Mouse (Mus musculus): ENCODE data around the gene Klhdc3. TPM values are rescaled to one million over a fixed set of nuclear protein-coding genes. Genes with fewer than 3 reads are reported as not detected.

Gene Klhdc3
- polyA plus RNA-seq, 1 experiment from 2014 or later: 73.7 TPM

DNA sequence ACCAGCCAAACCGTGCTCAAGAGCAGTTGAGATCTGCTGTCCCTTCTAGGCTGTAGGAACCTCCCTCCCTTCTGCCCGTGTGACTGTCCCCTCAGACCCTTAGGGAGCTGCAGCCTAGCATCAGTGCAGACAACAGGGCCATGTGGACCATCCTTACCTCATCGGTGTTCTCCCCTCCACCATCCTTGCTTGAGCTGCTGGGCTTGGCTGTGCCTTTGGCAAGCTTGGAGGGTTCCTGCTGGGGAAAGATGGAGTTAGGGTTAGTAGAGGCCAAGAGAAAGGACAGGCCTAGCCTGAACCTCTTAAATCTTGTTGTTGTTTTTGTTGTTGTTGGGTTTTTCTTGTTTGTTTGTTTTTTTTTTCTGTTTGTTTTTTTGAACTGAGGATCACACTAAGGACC lies 19.2 kb upstream of the Klhdc3 start:
- no peaks in the 10 kb centered on the region for H3K9me3 ChIP-seq (ENCODE audit: control insufficient read depth, low read length)
- TF ChIP-seq CTCF (IDR thresholded peaks at IDR 0.05; ENCODE audit: low read depth): no peak
- TF ChIP-seq EP300 (optimal IDR thresholded peaks at IDR 0.05): no peak
- H3K27me3 ChIP-seq (ENCODE audit: control insufficient read depth, insufficient read depth, low read length): no peaks in the 10 kb centered on the region
- no peak overlapping the region for H3K27ac ChIP-seq (replicated peaks)
- no peak overlapping the region for H3K9ac ChIP-seq (ENCODE audit: low read length)
- H3K36me3 ChIP-seq (ENCODE audit: control insufficient read depth, insufficient read depth, low read length): no peaks in the 10 kb centered on the region; the same call in 1 of the 2 replicates
- peaks cover 5% of the 10 kb centered on the region; the same call in 1 of the 2 replicates for H3K4me1 ChIP-seq (replicated peaks; ENCODE audit: control insufficient read depth, insufficient read depth)
- no peak overlapping the region for H3K4me3 ChIP-seq (ENCODE audit: low read depth, low read length)
- 81% methylated on average over 3 of the region's 3 CpGs for WGBS
- H3K4me2 ChIP-seq (replicated peaks; ENCODE audit: low read depth): no peak overlapping the region
- DNase-seq (ENCODE audit: low spot score): no peak
- no peak for ATAC-seq (ENCODE audit: low FRiP score, low TSS enrichment)

DNA sequence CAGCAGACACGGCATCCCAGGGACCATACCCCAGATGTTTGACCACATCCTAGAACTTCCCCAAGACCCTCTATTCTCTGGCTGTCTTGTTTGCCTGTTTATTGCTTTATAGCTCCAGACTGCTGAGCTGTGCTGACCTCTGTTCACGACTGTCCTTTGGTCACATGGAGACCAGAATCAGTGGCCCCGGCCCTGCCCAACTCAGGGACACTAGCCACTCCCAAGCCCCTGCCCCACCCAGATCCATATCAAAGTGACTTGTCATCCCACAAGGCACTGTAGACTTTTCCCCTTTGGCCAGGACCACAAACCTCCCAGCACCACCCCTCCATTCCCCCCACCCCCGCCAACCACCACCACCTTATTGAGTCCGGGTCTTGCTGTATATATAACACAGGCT lies 18.5 kb upstream of the Klhdc3 start:
- TF ChIP-seq CTCF (IDR thresholded peaks at IDR 0.05; ENCODE audit: low read depth): no peak
- no peak for TF ChIP-seq EP300 (optimal IDR thresholded peaks at IDR 0.05)

DNA sequence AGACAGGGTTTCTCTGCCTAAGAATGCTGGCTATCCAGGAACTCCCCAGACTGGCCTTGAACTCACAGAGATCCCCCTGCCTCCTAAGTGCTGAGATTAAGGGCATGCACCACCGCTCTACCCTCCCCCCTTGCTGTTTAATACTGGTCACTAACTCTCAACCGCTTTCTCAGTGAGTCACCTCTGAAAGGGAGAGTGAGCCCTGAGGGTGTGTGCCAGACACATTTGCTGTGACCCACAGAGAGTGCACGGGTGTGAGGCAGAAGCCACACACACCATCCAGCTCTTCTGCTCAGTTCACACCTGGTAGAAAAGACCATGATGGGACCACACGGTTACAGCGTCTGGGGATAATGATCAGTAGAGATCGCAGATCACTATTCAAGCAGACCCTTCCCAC lies 17.8 kb upstream of the Klhdc3 start:
- 78% methylated on average over 6 of the region's 6 CpGs for WGBS
- H3K36me3 ChIP-seq (ENCODE audit: control insufficient read depth, insufficient read depth, low read length): no peaks in the 10 kb centered on the region; the same call in 1 of the 2 replicates
- H3K4me1 ChIP-seq (replicated peaks; ENCODE audit: control insufficient read depth, insufficient read depth): peaks cover 5% of the 10 kb centered on the region; the same call in 1 of the 2 replicates
- no peak overlapping the region for H3K27ac ChIP-seq (replicated peaks)
- H3K4me2 ChIP-seq (replicated peaks; ENCODE audit: low read depth): no peak overlapping the region
- no peaks in the 10 kb centered on the region for H3K27me3 ChIP-seq (ENCODE audit: control insufficient read depth, insufficient read depth, low read length)
- no peak overlapping the region for H3K4me3 ChIP-seq (ENCODE audit: low read depth, low read length)
- H3K9ac ChIP-seq (ENCODE audit: low read length): no peak overlapping the region
- TF ChIP-seq EP300 (optimal IDR thresholded peaks at IDR 0.05) (no peak), CTCF (IDR thresholded peaks at IDR 0.05; ENCODE audit: low read depth) (no peak)
- DNase-seq (ENCODE audit: low spot score) (no peak), ATAC-seq (ENCODE audit: low FRiP score, low TSS enrichment) (peak; percentile 72)
- no peaks in the 10 kb centered on the region for H3K9me3 ChIP-seq (ENCODE audit: control insufficient read depth, low read length)

More for the DNA sequence above, 18.5 kb upstream of the Klhdc3 start:
- Histone ChIP-seq H3K4me3 (ENCODE audit: low read depth, low read length) (no peak overlapping the region), H3K36me3 (ENCODE audit: control insufficient read depth, insufficient read depth, low read length) (no peaks in the 10 kb centered on the region; the same call in 1 of the 2 replicates), H3K27me3 (ENCODE audit: control insufficient read depth, insufficient read depth, low read length) (no peaks in the 10 kb centered on the region), H3K4me1 (replicated peaks; ENCODE audit: control insufficient read depth, insufficient read depth) (peaks cover 5% of the 10 kb centered on the region; the same call in 1 of the 2 replicates), H3K9me3 (ENCODE audit: control insufficient read depth, low read length) (no peaks in the 10 kb centered on the region), H3K9ac (ENCODE audit: low read length) (no peak overlapping the region), H3K4me2 (replicated peaks; ENCODE audit: low read depth) (no peak overlapping the region), H3K27ac (replicated peaks) (no peak overlapping the region)
- whole genome bisulfite sequencing: 66% methylated on average over 5 of the region's 5 CpGs
- ATAC-seq (ENCODE audit: low FRiP score, low TSS enrichment): no peak
- DNase-seq (ENCODE audit: low spot score): no peak

DNA sequence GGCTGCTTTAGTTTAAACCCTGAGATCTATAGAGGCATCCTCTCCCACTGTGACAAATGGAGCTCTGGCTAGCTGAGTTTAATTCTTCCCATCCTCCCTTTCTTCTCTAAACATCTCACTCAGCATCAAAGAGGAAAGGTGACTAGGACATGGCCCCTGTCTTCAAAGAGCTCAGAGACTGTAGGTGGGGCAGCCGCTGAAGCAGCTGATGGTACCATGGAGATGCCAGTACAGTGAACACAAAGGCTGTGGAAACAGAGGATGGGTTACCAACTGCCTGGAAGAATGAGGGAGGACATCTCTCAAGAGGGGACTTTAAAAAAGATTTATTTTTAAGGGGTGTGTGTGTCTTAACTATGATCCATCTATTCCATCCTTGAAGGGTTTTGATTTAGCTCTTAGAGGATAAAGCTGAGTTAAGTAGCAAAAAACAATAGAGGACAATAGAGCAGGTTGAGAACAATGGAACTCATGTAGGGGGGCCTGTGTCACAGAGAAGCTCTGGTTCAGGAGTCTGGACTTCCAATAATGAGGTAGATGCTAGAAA lies 13.9 kb upstream of the Klhdc3 start:
- Histone ChIP-seq H3K4me2 (replicated peaks; ENCODE audit: low read depth) (no peak overlapping the region), H3K27ac (replicated peaks) (no peak overlapping the region), H3K4me3 (ENCODE audit: low read depth, low read length) (no peak overlapping the region), H3K4me1 (replicated peaks; ENCODE audit: control insufficient read depth, insufficient read depth) (no peaks in the 10 kb centered on the region), H3K9ac (ENCODE audit: low read length) (no peak overlapping the region), H3K36me3 (ENCODE audit: control insufficient read depth, insufficient read depth, low read length) (0 out of 2 replicates have a peak, but pooled peaks cover 2% of the 10 kb centered on the region), H3K9me3 (ENCODE audit: control insufficient read depth, low read length) (no peaks in the 10 kb centered on the region), H3K27me3 (ENCODE audit: control insufficient read depth, insufficient read depth, low read length) (no peaks in the 10 kb centered on the region)
- 81% methylated on average over 1 of the region's 1 CpGs for WGBS
- no peak for DNase-seq (ENCODE audit: low spot score)
- ATAC-seq (ENCODE audit: low FRiP score, low TSS enrichment): no peak
- no peak for TF ChIP-seq EP300 (optimal IDR thresholded peaks at IDR 0.05)
- TF ChIP-seq CTCF (IDR thresholded peaks at IDR 0.05; ENCODE audit: low read depth): no peak

DNA sequence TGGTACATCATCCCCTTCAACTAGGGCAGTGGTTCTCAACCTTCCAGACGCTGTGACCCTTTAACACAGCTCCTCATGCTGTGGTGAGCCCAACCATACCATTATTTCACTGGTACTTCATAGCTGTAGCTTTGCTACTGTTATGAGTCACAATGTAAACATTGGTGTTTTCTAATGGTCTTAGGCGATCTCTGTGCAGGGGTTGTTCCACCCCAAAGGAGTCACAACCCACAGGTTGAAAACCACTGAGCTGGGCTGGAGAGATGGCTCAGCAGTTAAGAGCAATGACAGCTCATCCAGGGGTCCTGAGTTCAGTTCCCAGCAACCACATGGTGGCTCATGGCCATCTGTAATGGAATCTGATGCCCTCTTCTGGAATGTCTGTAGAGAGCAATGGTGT lies 10.7 kb upstream of the Klhdc3 start:
- ATAC-seq (ENCODE audit: low FRiP score, low TSS enrichment) (peak; percentile 81), DNase-seq (ENCODE audit: low spot score) (no peak)
- no peak overlapping the region for H3K4me2 ChIP-seq (replicated peaks; ENCODE audit: low read depth)
- H3K9ac ChIP-seq (ENCODE audit: low read length): no peak overlapping the region
- no peaks in the 10 kb centered on the region for H3K27me3 ChIP-seq (ENCODE audit: control insufficient read depth, insufficient read depth, low read length)
- TF ChIP-seq EP300 (optimal IDR thresholded peaks at IDR 0.05) (no peak), CTCF (IDR thresholded peaks at IDR 0.05; ENCODE audit: low read depth) (no peak)
- H3K36me3 ChIP-seq (ENCODE audit: control insufficient read depth, insufficient read depth, low read length): peaks cover 11% of the 10 kb centered on the region; the same call in 1 of the 2 replicates
- WGBS: 59% methylated on average over 2 of the region's 2 CpGs
- no peaks in the 10 kb centered on the region for H3K9me3 ChIP-seq (ENCODE audit: control insufficient read depth, low read length)
- no peak overlapping the region for H3K27ac ChIP-seq (replicated peaks)
- H3K4me1 ChIP-seq (replicated peaks; ENCODE audit: control insufficient read depth, insufficient read depth): no peaks in the 10 kb centered on the region
- no peak overlapping the region for H3K4me3 ChIP-seq (ENCODE audit: low read depth, low read length)

DNA sequence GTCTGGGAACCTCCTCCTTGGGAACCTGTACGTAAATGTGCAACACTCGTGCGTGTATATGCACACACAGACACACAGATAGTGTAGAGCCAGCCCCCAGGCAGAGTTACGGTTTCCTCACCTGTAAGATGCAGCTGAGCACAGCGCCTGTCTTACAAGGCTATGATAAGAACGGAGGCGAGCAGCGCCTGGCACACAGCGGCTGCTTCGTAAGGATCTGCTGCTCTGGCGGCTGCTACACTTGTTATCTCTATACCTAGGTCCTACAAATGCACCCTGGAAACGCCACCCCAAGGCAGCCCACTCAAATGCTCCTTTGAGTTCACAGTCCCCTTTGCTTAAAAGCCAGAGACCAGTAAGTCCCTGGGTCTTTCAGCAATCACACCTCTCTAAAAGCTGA lies 10.0 kb upstream of the Klhdc3 start:
- no peak overlapping the region for H3K27ac ChIP-seq (replicated peaks)
- WGBS: 85% methylated on average over 12 of the region's 12 CpGs
- no peaks in the 10 kb centered on the region for H3K9me3 ChIP-seq (ENCODE audit: control insufficient read depth, low read length)
- no peaks in the 10 kb centered on the region for H3K4me1 ChIP-seq (replicated peaks; ENCODE audit: control insufficient read depth, insufficient read depth)
- ATAC-seq (ENCODE audit: low FRiP score, low TSS enrichment): peak; percentile 26; the same call in 1 of the 2 replicates
- no peak overlapping the region for H3K4me2 ChIP-seq (replicated peaks; ENCODE audit: low read depth)
- TF ChIP-seq CTCF (IDR thresholded peaks at IDR 0.05; ENCODE audit: low read depth): no peak
- TF ChIP-seq EP300 (optimal IDR thresholded peaks at IDR 0.05): no peak
- no peak overlapping the region for H3K4me3 ChIP-seq (ENCODE audit: low read depth, low read length)
- no peaks in the 10 kb centered on the region for H3K27me3 ChIP-seq (ENCODE audit: control insufficient read depth, insufficient read depth, low read length)
- H3K9ac ChIP-seq (ENCODE audit: low read length): no peak overlapping the region
- DNase-seq (ENCODE audit: low spot score): no peak
- H3K36me3 ChIP-seq (ENCODE audit: control insufficient read depth, insufficient read depth, low read length): peaks cover 18% of the 10 kb centered on the region

Data from stomach, postnatal 0 days (tissue).